ENCODE assay signal across 12 mouse cellular contexts in genomic region chr14:24499478-24499877, GRCm38 (mm10). TPM values are rescaled to one million over a fixed set of nuclear protein-coding genes. Genes with fewer than 3 reads are reported as not detected.
DNase-seq lines count a peak whose midpoint lies in the region; ATAC-seq and TF ChIP-seq lines count a peak whose summit lies in the region.
"Had no signal": no experiment of that assay in that cellular context is flagged by ENCODE, and none has a peak within 500 bp of the region (broad histone marks: within the 10 kb centered on the region; RNA-seq: fewer than 3 reads in every experiment).

No protein-coding gene starts in this region.

- peaks cover 15% of the 10 kb centered on the region for H3K4me1 ChIP-seq in kidney, embryonic 15.5 days
- H3K4me1 ChIP-seq in embryonic facial prominence, embryonic 12.5 days, result peaks cover 8% of the 10 kb centered on the region; the same call in 1 of the 2 replicates
- H3K4me1 ChIP-seq in hindbrain, embryonic 16.5 days (ENCODE audit: control insufficient read depth, insufficient read depth, low read depth, low read length), result peaks cover 9% of the 10 kb centered on the region

- WGBS in kidney, embryonic 15.5 days, result 33% methylated on average over 9 of the region's 9 CpGs
- WGBS in embryonic facial prominence, embryonic 12.5 days, result 39% methylated on average over 9 of the region's 9 CpGs
- 28% methylated on average over 9 of the region's 9 CpGs for WGBS in hindbrain, embryonic 16.5 days

- no peaks in the 10 kb centered on the region for H3K27me3 ChIP-seq in kidney, embryonic 15.5 days
- H3K27me3 ChIP-seq in embryonic facial prominence, embryonic 12.5 days, result no peaks in the 10 kb centered on the region
- H3K27me3 ChIP-seq in hindbrain, embryonic 16.5 days (replicated peaks; ENCODE audit: control insufficient read depth, insufficient read depth, low read length), result no peaks in the 10 kb centered on the region
- H3K27me3 ChIP-seq in myocyte (ENCODE audit: control insufficient read depth, insufficient read depth, insufficient read length), result no peaks in the 10 kb centered on the region
- H3K27me3 ChIP-seq: heart, embryonic 15.5 days; liver, embryonic 13.5 days had no signal

- peaks cover 15% of the 10 kb centered on the region for H3K79me2 ChIP-seq in myocyte (ENCODE audit: control insufficient read depth, insufficient read depth)

- H3K4me2 ChIP-seq in kidney, embryonic 15.5 days, result no peak overlapping the region
- no peak overlapping the region for H3K4me2 ChIP-seq in embryonic facial prominence, embryonic 12.5 days (replicated peaks)
- H3K4me2 ChIP-seq in hindbrain, embryonic 16.5 days (ENCODE audit: low read length), result no peak overlapping the region
- H3K4me2 ChIP-seq in myocyte (ENCODE audit: low read depth), result no peak overlapping the region
- H3K4me2 ChIP-seq: heart, embryonic 15.5 days; liver, embryonic 13.5 days had no signal

- no peak overlapping the region for H3K4me3 ChIP-seq in kidney, embryonic 15.5 days (replicated peaks)
- H3K4me3 ChIP-seq in embryonic facial prominence, embryonic 12.5 days, result no peak overlapping the region
- H3K4me3 ChIP-seq in hindbrain, embryonic 16.5 days (ENCODE audit: low read length), result no peak overlapping the region
- H3K4me3 ChIP-seq in myocyte, result no peak overlapping the region
- H3K4me3 ChIP-seq: heart, embryonic 15.5 days; liver, embryonic 13.5 days had no signal

- no peak for TF ChIP-seq POLR2A in myocyte (IDR thresholded peaks at IDR 0.05; ENCODE audit: insufficient read length, low read depth)

- no peaks in the 10 kb centered on the region for H3K9me3 ChIP-seq in kidney, embryonic 15.5 days (replicated peaks)
- 0 out of 2 replicates have a peak, but pooled peaks cover 2% of the 10 kb centered on the region for H3K9me3 ChIP-seq in embryonic facial prominence, embryonic 12.5 days
- H3K9me3 ChIP-seq in hindbrain, embryonic 16.5 days (ENCODE audit: control insufficient read depth, low read length), result no peaks in the 10 kb centered on the region
- H3K9me3 ChIP-seq: heart, embryonic 15.5 days; liver, embryonic 13.5 days had no signal

- no peak for ATAC-seq in kidney, embryonic 15.5 days (replicated peaks; ENCODE audit: low FRiP score)
- ATAC-seq in embryonic facial prominence, embryonic 12.5 days (ENCODE audit: insufficient number of reproducible peaks, insufficient read depth, low FRiP score, low TSS enrichment), result no peak
- ATAC-seq in hindbrain, embryonic 16.5 days, result no peak
- ATAC-seq in megakaryocyte progenitor cell, adult 5-6 weeks (replicated peaks; ENCODE audit: poor library complexity), result no peak

- no peak overlapping the region for H3ac ChIP-seq in myocyte (ENCODE audit: control insufficient read depth, insufficient read length)

- DNase-seq in kidney, postnatal 25 days, result no peak
- no peak for DNase-seq in right cerebral cortex, postnatal 14 days
- no peak for DNase-seq in left cerebral cortex, adult 8-10 months (ENCODE audit: low spot score in 2 of 2)
- DNase-seq: gastrocnemius, postnatal 10 days; kidney, adult 18-20 months; liver, embryonic 13.5 days had no signal

- H3K9ac ChIP-seq in kidney, embryonic 15.5 days, result no peak overlapping the region
- no peak overlapping the region; the same call in 1 of the 2 replicates for H3K9ac ChIP-seq in embryonic facial prominence, embryonic 12.5 days
- H3K9ac ChIP-seq in hindbrain, embryonic 16.5 days (ENCODE audit: low read depth, low read length), result peak overlapping the region; percentile 3
- H3K9ac ChIP-seq: heart, embryonic 15.5 days; liver, embryonic 13.5 days had no signal

- peaks cover 56% of the 10 kb centered on the region for H3K36me3 ChIP-seq in kidney, embryonic 15.5 days
- H3K36me3 ChIP-seq in embryonic facial prominence, embryonic 12.5 days, result peaks cover 48% of the 10 kb centered on the region
- H3K36me3 ChIP-seq in hindbrain, embryonic 16.5 days (ENCODE audit: control insufficient read depth, insufficient read depth, low read length), result peaks cover 35% of the 10 kb centered on the region
- H3K36me3 ChIP-seq in myocyte (ENCODE audit: control insufficient read depth, insufficient read depth), result peaks cover 55% of the 10 kb centered on the region

- peak overlapping the region; percentile 82; the same call in 1 of the 2 replicates for H3K27ac ChIP-seq in kidney, embryonic 15.5 days
- peak overlapping the region; percentile 46; the same call in 1 of the 2 replicates for H3K27ac ChIP-seq in embryonic facial prominence, embryonic 12.5 days
- peak overlapping the region; percentile 18; the same call in 1 of the 2 replicates for H3K27ac ChIP-seq in hindbrain, embryonic 16.5 days (ENCODE audit: low read depth, low read length)
- H3K27ac ChIP-seq: heart, embryonic 15.5 days; liver, embryonic 13.5 days had no signal

TF ChIP-seq in myocyte, 11 proteins besides CTCF, POLR2A, EP300 and RAD21:
- peak; percentile 34 for TF ChIP-seq POLR2AphosphoS2 (IDR thresholded peaks at IDR 0.05; ENCODE audit: insufficient read length, low read depth)
- no peak for TF ChIP-seq MYOD1 (IDR thresholded peaks at IDR 0.05; ENCODE audit: control insufficient read depth in 1 of 3, insufficient read length in 2 of 3, low read depth in 2 of 3)

RNA-seq across cellular contexts. Expression of gene Rps24, which starts 12.6 kb away (rescaled TPM):
- 959 and 1,016 TPM in 2 replicates for polyA plus RNA-seq in kidney, embryonic 15.5 days (2015; fragmentation: Nextera tagmentation; extraction: Ambion mirVana)
- polyA plus RNA-seq in embryonic facial prominence, embryonic 12.5 days (2016; fragmentation: Nextera tagmentation; extraction: Ambion mirVana), result 1,139 and 1,150 TPM in 2 replicates
- 456 and 490 TPM in 2 replicates for polyA plus RNA-seq in hindbrain, embryonic 16.5 days (2015; fragmentation: Nextera tagmentation; extraction: Ambion mirVana)
- polyA plus RNA-seq in myocyte (2012; fragmentation: generic; extraction: Trizol), result 2,340 TPM
- 4,931 and 5,478 TPM in 2 replicates for total RNA-seq in megakaryocyte progenitor cell, adult 5-6 weeks (2015)
- total RNA-seq in megakaryocyte progenitor cell, adult 5-6 weeks (2017), result 4,866 and 6,009 TPM in 2 replicates
- total RNA-seq in left cerebral cortex, adult 8-10 months (2022), result 100 to 1,000 TPM; 815 to 882 (median 867) TPM

RNA-seq across cellular contexts. Expression of gene Polr3a, which starts 12.6 kb away (rescaled TPM):
- polyA plus RNA-seq in kidney, embryonic 15.5 days (2015; fragmentation: Nextera tagmentation; extraction: Ambion mirVana), result 19.0 and 20.4 TPM in 2 replicates
- polyA plus RNA-seq in embryonic facial prominence, embryonic 12.5 days (2016; fragmentation: Nextera tagmentation; extraction: Ambion mirVana), result 22.2 and 24.9 TPM in 2 replicates
- 16.5 and 18.4 TPM in 2 replicates for polyA plus RNA-seq in hindbrain, embryonic 16.5 days (2015; fragmentation: Nextera tagmentation; extraction: Ambion mirVana)
- polyA plus RNA-seq in myocyte (2012; fragmentation: generic; extraction: Trizol), result 11.5 TPM
- 16.4 and 23.6 TPM in 2 replicates for total RNA-seq in megakaryocyte progenitor cell, adult 5-6 weeks (2015)
- 11.4 and 16.3 TPM in 2 replicates for total RNA-seq in megakaryocyte progenitor cell, adult 5-6 weeks (2017)
- total RNA-seq in left cerebral cortex, adult 8-10 months (2022), result 10 to 100 TPM; 33.4 to 38.9 (median 34.5) TPM

Comparison
In these comparisons a context has a peak if more than half of its experiments do, and no peak if none do; other contexts are left out.
1. H3K27ac ChIP-seq: peak in every context shown above with its lines; median percentile 82 in kidney, embryonic 15.5 days; 46 in embryonic facial prominence, embryonic 12.5 days; 18 in hindbrain, embryonic 16.5 days.